Mouse (Mus musculus) forebrain, embryonic 11.5 days (tissue): ENCODE measurements at regions not wholly inside any gene's neighbourhood (a gene's known extent, or its start where the extent isn't known, plus 50 kb on each side); places are given as distances from the start of the nearest gene placed in this dataset.

Experiments
- ATAC-seq: fragments of 200-750 bp; cut with Nextera tagmentation; replicated peaks from 2 replicates; pipeline ENCODE4 v1.8.0; 2017; ENCODE audit warnings: moderate TSS enrichment; ENCODE audit not compliant: low FRiP score
- DNase-seq: peaks from one replicate; pipeline ENCODE4 v3.0.0-alpha.2; 2017; ENCODE audit warnings: low spot score
- H3K27ac ChIP-seq: fragments of 300-500 bp; sonication (generic); 2 replicates; pipeline ENCODE4 v1.5.1; 2014; ENCODE audit warnings: low read depth, low read length
- H3K27me3 ChIP-seq: fragments of 300-500 bp; sonication (generic); 2 replicates; pipeline ENCODE4 v1.6.1; 2014; ENCODE audit warnings: mild to moderate bottlenecking, low read length, mixed read lengths; ENCODE audit not compliant: control insufficient read depth, insufficient read depth
- H3K36me3 ChIP-seq: fragments of 300-500 bp; sonication (generic); 2 replicates; pipeline ENCODE4 v1.6.1; 2014; ENCODE audit warnings: mild to moderate bottlenecking, low read length, moderate library complexity, mixed read lengths; ENCODE audit not compliant: control insufficient read depth, insufficient read depth
- H3K4me1 ChIP-seq: fragments of 300-500 bp; sonication (generic); replicated peaks from 2 replicates; pipeline ENCODE4 v1.6.1; 2014; ENCODE audit warnings: low read length, mixed read lengths; ENCODE audit not compliant: control insufficient read depth, insufficient read depth
- H3K4me2 ChIP-seq: fragments of 300-500 bp; sonication (generic); 2 replicates; pipeline ENCODE4 v1.6.1; 2014; ENCODE audit warnings: low read depth, mild to moderate bottlenecking, low read length, moderate library complexity, mixed read lengths; ENCODE audit not compliant: severe bottlenecking
- H3K4me3 ChIP-seq: fragments of 300-500 bp; sonication (generic); 2 replicates; pipeline ENCODE4 v1.5.1; 2014; ENCODE audit warnings: low read depth, low read length
- H3K9ac ChIP-seq: fragments of 300-500 bp; sonication (generic); 2 replicates; pipeline ENCODE4 v1.6.1; 2014; ENCODE audit warnings: low read length
- H3K9me3 ChIP-seq: fragments of 300-500 bp; sonication (generic); 2 replicates; pipeline ENCODE4 v1.6.1; 2016; ENCODE audit warnings: low read length, mixed read lengths; ENCODE audit not compliant: control insufficient read depth
- WGBS: fragments of 180-500 bp; shearing (Covaris S2); extraction: QIAGEN DNeasy Blood & Tissue Kit; methylation state at CpG from one replicate; pipeline ENCODE4 v1.1.7; 2014; 5-methylcytosine and 5-hydroxymethylcytosine counted together

GRCm38 (mm10) chr7:40805866-40806265, 92.3 kb upstream of the Vstm2b start:
- H3K4me3 ChIP-seq = no peak overlapping the region
- DNase-seq = no peak
- no peak overlapping the region for H3K9ac ChIP-seq
- H3K9me3 ChIP-seq = no peaks in the 10 kb centered on the region
- no peaks in the 10 kb centered on the region for H3K36me3 ChIP-seq
- no peak overlapping the region for H3K27ac ChIP-seq
- no peaks in the 10 kb centered on the region for H3K27me3 ChIP-seq
- no peak for ATAC-seq
- WGBS = 84% methylated on average over 4 of the region's 4 CpGs
- H3K4me1 ChIP-seq = no peaks in the 10 kb centered on the region
- H3K4me2 ChIP-seq = no peak overlapping the region

- Histone ChIP-seq H3K36me3 (no peaks in the 10 kb centered on the region), H3K4me3 (no peak overlapping the region), H3K9ac (no peak overlapping the region), H3K4me2 (no peak overlapping the region), H3K27me3 (no peaks in the 10 kb centered on the region), H3K4me1 (no peaks in the 10 kb centered on the region), H3K27ac (no peak overlapping the region), H3K9me3 (no peaks in the 10 kb centered on the region)
- DNase-seq (no peak), ATAC-seq (no peak)
- 82% methylated on average over 4 of the region's 4 CpGs for WGBS
Observed at GRCm38 (mm10) chr7:40812952-40813351, 85.2 kb upstream of the Vstm2b start.

- DNase-seq = no peak
- no peak overlapping the region for H3K27ac ChIP-seq
Observed at GRCm38 (mm10) chr7:40825141-40825742, 72.9 kb upstream of the Vstm2b start.

GRCm38 (mm10) chr7:40829526-40829925, 68.6 kb upstream of the Vstm2b start:
- ATAC-seq (no peak), DNase-seq (no peak)
- WGBS = 91% methylated on average over 5 of the region's 5 CpGs
- Histone ChIP-seq H3K36me3 (no peaks in the 10 kb centered on the region), H3K27ac (no peak overlapping the region), H3K4me2 (no peak overlapping the region), H3K9me3 (no peaks in the 10 kb centered on the region), H3K4me3 (no peak overlapping the region), H3K4me1 (no peaks in the 10 kb centered on the region), H3K27me3 (no peaks in the 10 kb centered on the region), H3K9ac (no peak overlapping the region)

More at GRCm38 (mm10) chr7:40825141-40825742, 72.9 kb upstream of the Vstm2b start:
- Histone ChIP-seq H3K36me3 (no peaks in the 10 kb centered on the region), H3K9me3 (no peaks in the 10 kb centered on the region), H3K9ac (no peak overlapping the region), H3K27me3 (no peaks in the 10 kb centered on the region), H3K4me1 (no peaks in the 10 kb centered on the region), H3K4me2 (no peak overlapping the region), H3K4me3 (no peak overlapping the region)
- no peak for ATAC-seq
- WGBS = 90% methylated on average over 7 of the region's 7 CpGs

GRCm38 (mm10) chr7:40831583-40831982, 66.5 kb upstream of the Vstm2b start:
- 84% methylated on average over 4 of the region's 4 CpGs for WGBS
- Histone ChIP-seq H3K27me3 (no peaks in the 10 kb centered on the region), H3K4me2 (no peak overlapping the region), H3K9ac (no peak overlapping the region), H3K9me3 (no peaks in the 10 kb centered on the region), H3K27ac (no peak overlapping the region), H3K36me3 (no peaks in the 10 kb centered on the region), H3K4me1 (no peaks in the 10 kb centered on the region), H3K4me3 (no peak overlapping the region)
- ATAC-seq = no peak
- no peak for DNase-seq

GRCm38 (mm10) chr7:40842344-40842992, 55.7 kb upstream of the Vstm2b start:
- Histone ChIP-seq H3K4me1 (no peaks in the 10 kb centered on the region), H3K4me3 (no peak overlapping the region), H3K4me2 (no peak overlapping the region), H3K9ac (no peak overlapping the region), H3K27ac (no peak overlapping the region), H3K36me3 (no peaks in the 10 kb centered on the region), H3K9me3 (no peaks in the 10 kb centered on the region), H3K27me3 (no peaks in the 10 kb centered on the region)
- ATAC-seq (peak; percentile 42; the same call in 1 of the 2 replicates), DNase-seq (no peak)
- 68% methylated on average over 8 of the region's 8 CpGs for WGBS

- DNase-seq = no peak
- Histone ChIP-seq H3K9me3 (no peaks in the 10 kb centered on the region), H3K27me3 (no peaks in the 10 kb centered on the region), H3K4me2 (no peak overlapping the region), H3K4me1 (no peaks in the 10 kb centered on the region), H3K27ac (no peak overlapping the region), H3K9ac (no peak overlapping the region), H3K4me3 (no peak overlapping the region), H3K36me3 (no peaks in the 10 kb centered on the region)
- WGBS = 81% methylated on average over 6 of the region's 6 CpGs
- ATAC-seq = no peak
Observed at GRCm38 (mm10) chr7:40846512-40846911, 51.6 kb upstream of the Vstm2b start.
